Mouse (Mus musculus): ENCODE measurements around the gene Siglecf.

The Siglecf gene

GRCm38 (mm10) chr7:43378226-43378625, 27.1 kb downstream of the Siglecf start:
- peak; percentile 60 for DNase-seq (ENCODE audit: low spot score)

GRCm38 (mm10) chr7:43392349-43393121, 41.4 kb downstream of the Siglecf start:
- no peak for DNase-seq (ENCODE audit: low spot score)

- no peak for DNase-seq (ENCODE audit: low spot score)
These were observed 48.4 kb downstream of the Siglecf start for GRCm38 (mm10) chr7:43399501-43399900.

GRCm38 (mm10) chr7:43402718-43403117, 51.6 kb downstream of the Siglecf start:
- no peak for DNase-seq (ENCODE audit: low spot score)

- no peak for DNase-seq (ENCODE audit: low spot score)
These were observed 56.4 kb downstream of the Siglecf start for GRCm38 (mm10) chr7:43407573-43407972.

- DNase-seq (ENCODE audit: low spot score), result no peak
These were observed 57.0 kb downstream of the Siglecf start, which contains the start of gene Siglecg for GRCm38 (mm10) chr7:43408131-43408553. Siglecg (plus strand) TSS chr7:43408204.

GRCm38 (mm10) chr7:43409084-43409483, 57.9 kb downstream of the Siglecf start:
- DNase-seq (ENCODE audit: low spot score), result no peak

All from layer of hippocampus, adult 11-12 months (tissue).